Mouse (Mus musculus): ENCODE results near the gene Rab32.

Rab32 gene

GRCm38 (mm10) chr10:10557570-10558336 lies at the start of gene Rab32:
Rab32 (minus strand) TSS chr10:10558265.
- DNase-seq = peak; percentile 95 to 97

- peak; percentile 36 for DNase-seq
Measured at GRCm38 (mm10) chr10:10600771-10601170, 42.7 kb upstream of the Rab32 start.

GRCm38 (mm10) chr10:10597495-10597894 lies 39.4 kb upstream of the Rab32 start:
- DNase-seq = peak; percentile 50 to 55

GRCm38 (mm10) chr10:10580811-10581210 lies 22.7 kb upstream of the Rab32 start:
- DNase-seq = peak in 1 of 2 experiments; percentile 7

GRCm38 (mm10) chr10:10579821-10580220 lies 21.8 kb upstream of the Rab32 start:
- DNase-seq = no peak

GRCm38 (mm10) chr10:10558337-10558711 lies 259 bp upstream of the Rab32 start:
- DNase-seq = no peak

GRCm38 (mm10) chr10:10557085-10557484 lies 980 bp downstream of the Rab32 start:
- DNase-seq = peak; percentile 44 to 53

- no peak for DNase-seq
Measured at GRCm38 (mm10) chr10:10555676-10556075, 2.4 kb downstream of the Rab32 start.

- no peak for DNase-seq
Measured at GRCm38 (mm10) chr10:10555221-10555620, 2.8 kb downstream of the Rab32 start.

GRCm38 (mm10) chr10:10550134-10550533 lies 7.9 kb downstream of the Rab32 start:
- no peak for DNase-seq

GRCm38 (mm10) chr10:10546623-10547022 lies 11.4 kb downstream of the Rab32 start:
- no peak for DNase-seq

- no peak for DNase-seq
Measured at GRCm38 (mm10) chr10:10544955-10545354, 13.1 kb downstream of the Rab32 start.
